Mouse (Mus musculus): ENCODE results near the gene Mrm2.

Mrm2 gene

GRCm38 (mm10) chr5:140345244-140345643 lies 13.5 kb upstream of the Mrm2 start:
- no peak for DNase-seq (ENCODE audit: low spot score in 2 of 2)

GRCm38 (mm10) chr5:140342880-140343279 lies 11.2 kb upstream of the Mrm2 start:
- DNase-seq (ENCODE audit: low spot score in 2 of 2): no peak

DNA sequence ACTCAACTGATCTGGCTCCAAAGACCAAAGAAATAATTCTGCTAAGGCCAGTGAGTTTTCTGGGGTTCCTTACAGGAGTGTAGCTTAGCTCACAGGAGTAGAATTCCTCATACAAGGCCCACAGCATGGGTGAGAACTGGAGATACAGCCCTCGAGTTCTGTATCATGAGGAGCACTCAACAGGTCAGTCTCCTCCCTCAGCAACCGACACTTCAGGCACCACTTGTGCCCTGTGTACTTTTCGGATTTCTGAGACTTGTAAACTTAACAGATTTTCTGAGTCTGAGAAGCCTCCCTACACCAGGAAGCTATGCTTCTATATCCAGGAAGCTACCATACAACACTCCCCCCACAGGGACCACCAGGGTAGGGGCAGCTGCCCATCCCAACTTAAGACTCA lies 8.1 kb upstream of the Mrm2 start:
- DNase-seq (ENCODE audit: low spot score in 2 of 2): no peak

DNA sequence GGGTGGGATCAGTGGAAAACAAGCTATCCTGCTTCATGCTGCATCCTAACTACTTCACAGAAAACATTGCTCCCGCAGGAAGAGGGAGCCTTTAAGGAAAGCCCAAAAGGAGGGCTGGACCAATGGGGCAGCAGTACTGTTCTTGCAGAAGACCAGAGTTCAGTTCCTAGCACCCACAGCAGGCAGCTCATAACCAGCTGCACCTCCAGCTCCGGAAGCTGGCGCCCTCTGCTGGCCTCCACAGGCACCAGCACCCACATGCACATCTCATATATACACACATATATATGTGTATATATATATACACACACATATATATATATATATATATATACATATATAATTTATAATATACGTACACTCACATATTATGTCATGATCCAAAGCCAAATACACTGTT lies 7.1 kb upstream of the Mrm2 start:
- DNase-seq (ENCODE audit: low spot score in 2 of 2): no peak

DNA sequence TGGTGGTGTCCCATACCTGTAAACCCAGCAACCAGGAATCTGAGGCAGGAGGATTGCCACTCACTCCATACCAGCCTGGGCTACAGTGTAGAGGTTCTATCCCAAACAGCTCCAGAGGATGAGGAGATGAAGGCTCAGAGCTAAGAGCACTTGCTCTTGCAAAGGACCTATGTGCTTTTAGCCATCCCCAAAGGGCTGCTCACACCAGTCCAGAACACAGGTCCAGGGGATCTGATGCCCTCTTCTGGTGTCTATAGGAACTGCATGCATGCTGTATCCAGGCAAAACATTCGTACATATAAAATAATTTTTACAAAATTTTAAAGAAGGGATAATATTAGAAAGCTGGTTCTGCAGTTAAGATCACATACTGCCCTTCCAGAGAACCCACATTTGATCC lies 5.0 kb upstream of the Mrm2 start:
- peak in 1 of 2 experiments; percentile 27 for DNase-seq (ENCODE audit: low spot score in 2 of 2)

- DNase-seq (ENCODE audit: low spot score in 2 of 2): peak; percentile 24 to 31
Measured at GRCm38 (mm10) chr5:140333631-140334030, 1.9 kb upstream of the Mrm2 start.

DNA sequence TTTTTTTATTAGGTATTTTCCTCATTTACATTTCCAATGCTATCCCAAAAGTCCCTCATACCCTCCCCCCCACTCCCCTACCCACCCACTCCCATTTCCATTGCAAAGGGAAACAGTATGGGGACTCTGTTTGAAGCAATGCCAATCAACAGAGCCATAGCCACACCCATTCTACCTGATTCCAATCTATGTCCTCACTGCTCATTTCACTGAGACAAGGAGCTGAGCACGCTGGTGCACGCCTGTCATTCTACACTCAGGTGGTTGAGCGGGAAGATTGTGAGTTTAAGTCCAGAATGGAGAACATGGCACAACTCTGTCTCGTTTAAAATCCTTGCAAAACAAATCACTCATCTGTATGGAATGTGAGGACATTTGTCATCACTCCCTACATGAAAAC lies 821 bp upstream of the Mrm2 start:
- DNase-seq (ENCODE audit: low spot score in 2 of 2): no peak

DNA sequence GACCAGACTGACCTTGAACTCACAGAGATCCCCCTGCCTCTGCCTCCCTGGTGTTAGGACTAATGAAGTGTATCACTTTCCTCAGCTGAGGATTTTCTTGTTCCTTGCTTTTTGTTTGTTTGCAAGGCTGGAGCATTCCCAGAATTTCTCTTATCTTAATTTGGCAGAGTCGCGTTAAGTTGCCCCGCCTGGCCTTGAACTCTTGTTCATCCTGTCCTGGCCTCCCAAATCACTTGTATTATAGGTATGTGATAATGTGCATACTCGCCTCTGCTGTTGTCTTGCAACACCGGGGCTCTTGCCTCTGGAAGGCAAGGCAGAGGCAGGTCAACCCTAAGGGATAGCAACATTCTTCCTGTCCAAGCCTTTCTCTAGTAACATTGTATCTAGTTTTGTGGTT lies 7.6 kb downstream of the Mrm2 start:
- no peak for DNase-seq (ENCODE audit: low spot score in 2 of 2)

DNA sequence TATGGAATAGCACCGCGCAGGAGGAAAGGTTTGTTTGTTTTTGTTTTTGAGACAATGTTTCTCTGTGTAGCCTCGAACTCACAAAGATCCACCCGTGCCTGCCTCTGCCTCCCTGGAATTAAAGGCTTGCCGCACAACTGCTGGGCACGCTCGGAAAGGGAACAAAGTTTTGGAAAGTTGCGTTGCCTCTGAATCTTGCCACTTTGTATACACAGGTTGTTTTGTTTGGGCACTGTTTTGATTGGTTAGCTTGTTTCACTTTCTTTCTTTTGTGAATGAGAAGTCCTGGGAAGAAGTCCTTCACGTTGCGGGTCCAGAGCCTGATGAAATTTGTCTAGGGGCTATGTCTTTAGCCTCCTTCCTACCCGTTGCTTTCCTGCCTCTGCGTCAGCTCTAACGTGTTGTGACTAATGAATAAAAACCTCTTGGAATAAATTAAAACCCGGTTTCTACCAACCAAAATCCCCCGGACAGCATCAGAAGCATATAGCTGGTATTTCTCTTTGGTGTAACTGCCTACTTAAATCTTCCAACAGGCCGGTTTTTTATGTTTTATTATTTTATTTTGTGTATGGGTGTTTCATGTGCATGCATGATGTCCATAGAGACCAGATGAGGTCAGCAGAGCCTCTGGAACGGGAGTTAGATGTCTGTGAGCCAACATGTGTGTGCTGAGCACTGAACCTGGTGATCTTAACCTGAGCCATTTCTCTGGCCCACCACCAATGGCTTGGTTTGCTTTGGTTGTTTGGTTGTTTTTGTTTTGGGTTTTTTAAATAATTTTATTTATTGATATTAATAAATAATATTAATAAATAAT lies 9.7 kb downstream of the Mrm2 start:
- DNase-seq (ENCODE audit: low spot score in 2 of 2): no peak

- peak; percentile 95 to 96 for DNase-seq (ENCODE audit: low spot score in 2 of 2)
Measured at GRCm38 (mm10) chr5:140321042-140321755, 10.5 kb downstream of the Mrm2 start, which contains the start of the genes Mad1l1 and Nudt1. Mad1l1 (minus strand) TSS chr5:140321552. Nudt1 (plus strand) TSS chr5:140321656.

- no peak for DNase-seq (ENCODE audit: low spot score in 2 of 2)
Measured at GRCm38 (mm10) chr5:140316716-140317115, 15.0 kb downstream of the Mrm2 start.

- DNase-seq (ENCODE audit: low spot score in 2 of 2): no peak
Measured at GRCm38 (mm10) chr5:140307602-140308001, 24.1 kb downstream of the Mrm2 start.

DNA sequence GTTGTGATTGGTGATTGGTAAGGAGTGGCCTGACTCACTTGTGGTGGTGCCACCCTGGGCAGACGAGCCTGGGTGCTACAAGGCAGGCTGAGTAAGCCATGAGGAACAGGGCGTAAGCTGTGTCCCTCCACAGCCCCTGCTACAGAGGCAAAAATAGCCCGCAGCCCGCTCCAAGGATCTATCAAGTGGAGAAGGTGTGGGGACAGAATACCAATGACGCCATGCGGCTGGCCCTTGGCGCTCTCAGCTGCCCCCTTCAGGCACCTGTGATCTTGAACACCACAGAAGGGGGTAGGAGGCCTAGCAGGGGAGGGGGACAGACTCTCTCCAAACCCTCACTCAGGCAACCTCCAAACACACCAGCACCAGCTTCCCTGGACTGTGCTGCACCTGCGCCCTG lies 25.7 kb downstream of the Mrm2 start:
- DNase-seq (ENCODE audit: low spot score in 2 of 2): no peak

- DNase-seq (ENCODE audit: low spot score in 2 of 2): no peak
Measured at GRCm38 (mm10) chr5:140298291-140298690, 33.4 kb downstream of the Mrm2 start.

DNA sequence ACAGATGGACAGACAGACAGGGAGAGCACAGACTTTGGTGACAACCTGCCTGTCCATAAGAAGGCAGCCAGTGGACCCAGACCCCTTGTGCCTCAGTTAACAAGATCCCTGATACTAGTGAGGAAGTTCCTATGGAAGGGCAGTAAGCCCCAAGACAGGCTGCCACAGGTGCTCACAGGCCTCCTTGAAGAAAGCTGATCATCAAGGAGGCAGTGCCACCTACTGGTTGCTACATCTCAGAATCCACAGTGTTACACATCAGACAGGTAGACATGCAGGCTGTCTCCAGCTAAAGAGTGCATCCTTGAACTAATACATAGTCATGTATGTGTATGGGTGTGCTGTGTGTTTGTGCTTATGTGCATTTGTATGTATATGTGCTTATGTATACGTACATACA lies 39.5 kb downstream of the Mrm2 start:
- peak; percentile 41 to 50 for DNase-seq (ENCODE audit: low spot score in 2 of 2)

GRCm38 (mm10) chr5:140289161-140289560 lies 42.5 kb downstream of the Mrm2 start:
- DNase-seq (ENCODE audit: low spot score in 2 of 2): no peak

- no peak for DNase-seq (ENCODE audit: low spot score in 2 of 2)
Measured at GRCm38 (mm10) chr5:140288287-140288686, 43.4 kb downstream of the Mrm2 start.

- DNase-seq (ENCODE audit: low spot score in 2 of 2): no peak
Measured at GRCm38 (mm10) chr5:140284761-140285160, 46.9 kb downstream of the Mrm2 start.

DNA sequence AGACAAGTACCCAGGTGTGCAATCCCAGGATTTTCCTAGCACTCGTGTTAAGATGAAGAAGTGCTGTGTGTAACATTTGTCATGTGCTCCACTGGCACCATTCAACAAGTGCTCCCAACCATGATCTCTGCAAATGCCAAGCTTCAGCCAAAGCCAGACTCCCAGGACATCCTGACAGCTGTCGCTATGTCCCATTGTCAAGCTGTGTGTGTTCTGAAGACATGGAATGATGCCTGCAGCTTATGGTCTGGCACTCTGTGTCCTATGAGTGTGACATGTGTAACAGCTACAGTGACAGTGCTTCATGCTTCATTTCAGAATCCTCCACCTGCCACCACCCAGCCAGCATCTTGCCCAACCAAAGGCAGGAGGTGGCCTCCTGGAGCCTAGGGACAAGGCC lies 47.7 kb downstream of the Mrm2 start:
- DNase-seq (ENCODE audit: low spot score in 2 of 2): no peak

GRCm38 (mm10) chr5:140282900-140283299 lies 48.8 kb downstream of the Mrm2 start:
- DNase-seq (ENCODE audit: low spot score in 2 of 2): no peak

DNA sequence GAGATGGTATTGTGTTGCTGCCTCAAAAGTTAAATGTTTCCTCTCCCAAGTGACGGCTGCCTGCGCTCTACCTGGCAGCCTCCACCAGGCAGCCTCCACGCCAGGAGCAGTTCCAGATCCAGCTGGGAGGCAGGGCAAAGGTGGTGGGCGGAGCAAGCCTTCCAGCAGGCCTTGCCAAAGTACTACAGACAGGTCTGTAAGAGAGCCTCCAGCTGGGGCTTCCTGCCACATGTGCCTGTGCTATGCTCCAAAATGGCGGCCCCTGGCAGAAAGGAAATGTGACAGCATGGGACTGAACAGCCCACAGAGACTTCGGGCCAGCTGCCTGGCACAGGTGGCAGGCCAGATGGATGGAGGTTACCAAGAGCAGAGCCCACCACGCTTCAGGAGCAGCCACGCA lies 49.3 kb downstream of the Mrm2 start:
- DNase-seq (ENCODE audit: low spot score in 2 of 2): no peak

- no peak for DNase-seq (ENCODE audit: low spot score in 2 of 2)
Measured at GRCm38 (mm10) chr5:140280205-140280604, 51.5 kb downstream of the Mrm2 start.

Data from spleen, postnatal 36 days (tissue).